Mouse (Mus musculus): ENCODE measurements around the gene Klhl20. TPM values are rescaled to one million over a fixed set of nuclear protein-coding genes. Genes with fewer than 3 reads are reported as not detected.
"Not testable (repeated sequence)": the region's sequence is repeated elsewhere in the genome, so short reads cannot be mapped to it uniquely, and the experiment has no call there.

The Klhl20 gene
- polyA plus RNA-seq, 1 experiment, result 10.1 TPM

DNA sequence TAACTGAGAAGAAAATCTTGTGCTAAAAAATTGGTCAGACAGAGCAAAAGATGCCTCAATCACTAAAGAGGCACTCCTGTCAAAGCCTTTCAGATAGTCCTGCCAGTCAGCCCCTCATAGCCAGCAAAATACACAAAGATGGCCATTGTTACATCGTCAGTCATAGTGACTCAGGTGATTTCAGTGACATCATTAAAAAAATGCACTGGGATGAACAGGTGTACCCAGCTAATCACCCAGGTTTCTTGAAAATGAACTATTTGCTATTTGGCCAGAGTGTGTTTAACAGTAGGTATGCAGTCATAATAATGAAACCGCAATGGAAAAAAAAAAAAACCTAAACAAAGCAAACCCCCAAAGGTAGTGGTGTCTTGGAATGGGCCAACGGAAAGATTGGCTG lies 27.9 kb upstream of the Klhl20 start, which contains the start of gene Tex50:
Gene Tex50, minus strand, starts transcription at position 101 of the 400 bp plus-strand sequence.
- H3K4me2 ChIP-seq (ENCODE audit: low read depth), result no peak within 1 kb of the TSS

DNA sequence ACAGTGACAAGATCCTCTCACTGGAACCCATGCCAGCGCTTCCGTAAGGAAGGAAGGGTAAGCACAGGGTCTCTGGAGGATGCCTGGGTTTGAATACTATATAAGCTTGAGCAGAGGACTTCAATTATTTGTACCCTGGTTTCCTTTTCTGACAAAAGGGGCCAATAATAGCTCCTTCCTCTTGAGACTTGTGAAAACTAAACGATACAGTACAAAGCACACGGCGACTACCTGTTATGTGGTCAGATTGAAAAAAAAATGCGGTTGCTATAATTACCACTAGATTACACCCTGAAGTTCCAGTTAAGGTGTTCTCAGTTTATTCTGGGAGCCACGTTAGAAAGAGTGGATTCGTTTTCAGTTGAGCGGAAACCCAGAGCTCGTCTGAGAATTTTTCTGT lies 25.2 kb upstream of the Klhl20 start:
- no peak for TF ChIP-seq REST (IDR thresholded peaks at IDR 0.05; ENCODE audit: insufficient read depth, insufficient read length)
- no peak for TF ChIP-seq POLR2AphosphoS2 (IDR thresholded peaks at IDR 0.05; ENCODE audit: insufficient read length, low read depth)
- no peaks in the 10 kb centered on the region for H3K79me2 ChIP-seq (ENCODE audit: control insufficient read depth, insufficient read depth)
- peaks cover 4% of the 10 kb centered on the region for H3K27me3 ChIP-seq (ENCODE audit: control insufficient read depth, insufficient read depth, insufficient read length)

More for the DNA sequence above, 27.9 kb upstream of the Klhl20 start, which contains the start of gene Tex50:
- Histone ChIP-seq H3K4me3 (no peak within 1 kb of the TSS), H3K36me3 (ENCODE audit: control insufficient read depth, insufficient read depth) (no peaks in the 10 kb centered on the region), H3ac (ENCODE audit: control insufficient read depth, insufficient read length) (no peak within 1 kb of the TSS), H3K79me2 (ENCODE audit: control insufficient read depth, insufficient read depth) (no peaks in the 10 kb centered on the region), H3K27me3 (ENCODE audit: control insufficient read depth, insufficient read depth, insufficient read length) (peaks cover 4% of the 10 kb centered on the region)
- TF ChIP-seq TCF3 (IDR thresholded peaks at IDR 0.05; ENCODE audit: insufficient read length, low read depth), result no peak
- no peak for TF ChIP-seq POLR2A (IDR thresholded peaks at IDR 0.05; ENCODE audit: insufficient read length, low read depth)
- TF ChIP-seq MYOD1 (IDR thresholded peaks at IDR 0.05; ENCODE audit: control insufficient read depth in 1 of 3, insufficient read length in 2 of 3, low read depth in 2 of 3), result no peak
- TF ChIP-seq CEBPB (IDR thresholded peaks at IDR 0.05; ENCODE audit: insufficient read depth, poor library complexity, severe bottlenecking), result no peak
- TF ChIP-seq MYOG (IDR thresholded peaks at IDR 0.05; ENCODE audit: control insufficient read depth in 1 of 3, insufficient read depth in 1 of 3, insufficient read length in 2 of 3, low read depth in 2 of 3), result no peak
- no peak for TF ChIP-seq SRF (IDR thresholded peaks at IDR 0.05; ENCODE audit: control insufficient read depth, insufficient read length, low read depth)
- no peak for TF ChIP-seq TCF12 (IDR thresholded peaks at IDR 0.05; ENCODE audit: insufficient read depth, poor library complexity, severe bottlenecking)
- TF ChIP-seq MAX (IDR thresholded peaks at IDR 0.05; ENCODE audit: low read depth), result no peak
- no peak for TF ChIP-seq E2F4 (IDR thresholded peaks at IDR 0.05; ENCODE audit: insufficient read depth)
- TF ChIP-seq REST (IDR thresholded peaks at IDR 0.05; ENCODE audit: insufficient read depth, insufficient read length), result no peak
- no peak for TF ChIP-seq USF1 (IDR thresholded peaks at IDR 0.05; ENCODE audit: low read depth)
- no peak for TF ChIP-seq POLR2AphosphoS2 (IDR thresholded peaks at IDR 0.05; ENCODE audit: insufficient read length, low read depth)

DNA sequence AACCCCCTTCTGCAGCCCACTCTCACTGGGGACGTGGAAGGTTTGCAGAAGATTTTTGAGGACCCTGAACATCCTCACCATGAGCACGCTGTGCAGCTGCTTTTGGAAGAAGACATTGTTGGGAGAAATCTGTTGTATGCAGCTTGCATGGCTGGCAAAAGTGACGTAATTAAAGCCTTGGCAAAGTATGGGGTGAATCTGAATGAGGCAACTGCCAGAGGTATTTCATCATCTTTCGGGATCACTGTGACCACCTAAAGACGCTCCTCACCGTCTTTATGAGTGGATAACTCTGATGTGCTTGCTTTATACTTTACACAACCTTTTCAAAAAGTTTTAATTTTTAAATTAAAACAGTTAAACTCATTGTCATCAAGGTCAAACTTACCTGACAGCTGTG lies 19.8 kb upstream of the Klhl20 start:
- peak overlapping the region; percentile 80 for H3K4me2 ChIP-seq (ENCODE audit: low read depth)
- TF ChIP-seq MYOG (IDR thresholded peaks at IDR 0.05; ENCODE audit: control insufficient read depth in 1 of 3, insufficient read depth in 1 of 3, insufficient read length in 2 of 3, low read depth in 2 of 3), result no peak
- TF ChIP-seq POLR2A (IDR thresholded peaks at IDR 0.05; ENCODE audit: insufficient read length, low read depth), result peak; percentile 26
- TF ChIP-seq CEBPB (IDR thresholded peaks at IDR 0.05; ENCODE audit: insufficient read depth, poor library complexity, severe bottlenecking), result peak; percentile 94
- no peak for TF ChIP-seq TCF12 (IDR thresholded peaks at IDR 0.05; ENCODE audit: insufficient read depth, poor library complexity, severe bottlenecking)
- TF ChIP-seq REST (IDR thresholded peaks at IDR 0.05; ENCODE audit: insufficient read depth, insufficient read length), result no peak
- TF ChIP-seq TCF3 (IDR thresholded peaks at IDR 0.05; ENCODE audit: insufficient read length, low read depth), result no peak
- no peak for TF ChIP-seq MYOD1 (IDR thresholded peaks at IDR 0.05; ENCODE audit: control insufficient read depth in 1 of 3, insufficient read length in 2 of 3, low read depth in 2 of 3)
- no peak for TF ChIP-seq MAX (IDR thresholded peaks at IDR 0.05; ENCODE audit: low read depth)
- no peak for TF ChIP-seq E2F4 (IDR thresholded peaks at IDR 0.05; ENCODE audit: insufficient read depth)
- no peak for TF ChIP-seq POLR2AphosphoS2 (IDR thresholded peaks at IDR 0.05; ENCODE audit: insufficient read length, low read depth)
- peak overlapping the region; percentile 37 for H3K4me3 ChIP-seq
- H3K27me3 ChIP-seq (ENCODE audit: control insufficient read depth, insufficient read depth, insufficient read length), result no peaks in the 10 kb centered on the region
- peaks cover 4% of the 10 kb centered on the region for H3K36me3 ChIP-seq (ENCODE audit: control insufficient read depth, insufficient read depth)
- no peak overlapping the region for H3ac ChIP-seq (ENCODE audit: control insufficient read depth, insufficient read length)
- no peaks in the 10 kb centered on the region for H3K79me2 ChIP-seq (ENCODE audit: control insufficient read depth, insufficient read depth)

More for the DNA sequence above, 25.2 kb upstream of the Klhl20 start:
- Histone ChIP-seq H3ac (ENCODE audit: control insufficient read depth, insufficient read length) (no peak overlapping the region), H3K36me3 (ENCODE audit: control insufficient read depth, insufficient read depth) (no peaks in the 10 kb centered on the region), H3K4me3 (no peak overlapping the region), H3K4me2 (ENCODE audit: low read depth) (no peak overlapping the region)

DNA sequence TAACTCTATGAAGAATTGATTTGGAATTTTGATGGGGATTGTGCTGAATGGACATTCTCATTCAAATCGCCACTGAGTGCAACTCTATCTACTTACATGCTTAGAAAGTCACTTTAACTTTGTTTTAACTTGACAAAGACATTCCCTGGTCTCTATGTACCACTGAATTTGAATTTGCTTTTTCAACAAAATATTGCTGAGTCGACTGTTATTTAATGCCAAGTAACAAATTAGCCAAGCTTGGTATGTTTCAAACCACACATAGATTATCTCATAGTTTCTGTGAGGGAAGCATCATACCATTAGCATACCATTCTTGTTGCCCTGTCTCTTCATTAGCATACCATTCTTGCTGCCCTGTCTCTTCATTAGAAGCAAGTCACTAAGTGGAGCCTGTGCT lies 16.6 kb upstream of the Klhl20 start:
- no peak overlapping the region for H3K4me3 ChIP-seq
- H3ac ChIP-seq (ENCODE audit: control insufficient read depth, insufficient read length), result no peak overlapping the region
- no peak overlapping the region for H3K4me2 ChIP-seq (ENCODE audit: low read depth)
- H3K79me2 ChIP-seq (ENCODE audit: control insufficient read depth, insufficient read depth), result no peaks in the 10 kb centered on the region
- no peaks in the 10 kb centered on the region for H3K27me3 ChIP-seq (ENCODE audit: control insufficient read depth, insufficient read depth, insufficient read length)
- TF ChIP-seq E2F4 (IDR thresholded peaks at IDR 0.05; ENCODE audit: insufficient read depth) (no peak), USF1 (IDR thresholded peaks at IDR 0.05; ENCODE audit: low read depth) (no peak), REST (IDR thresholded peaks at IDR 0.05; ENCODE audit: insufficient read depth, insufficient read length) (no peak), MAX (IDR thresholded peaks at IDR 0.05; ENCODE audit: low read depth) (no peak), MYOG (IDR thresholded peaks at IDR 0.05; ENCODE audit: control insufficient read depth in 1 of 3, insufficient read depth in 1 of 3, insufficient read length in 2 of 3, low read depth in 2 of 3) (no peak), TCF12 (IDR thresholded peaks at IDR 0.05; ENCODE audit: insufficient read depth, poor library complexity, severe bottlenecking) (no peak), SRF (IDR thresholded peaks at IDR 0.05; ENCODE audit: control insufficient read depth, insufficient read length, low read depth) (no peak), POLR2AphosphoS2 (IDR thresholded peaks at IDR 0.05; ENCODE audit: insufficient read length, low read depth) (no peak), POLR2A (IDR thresholded peaks at IDR 0.05; ENCODE audit: insufficient read length, low read depth) (no peak), TCF3 (IDR thresholded peaks at IDR 0.05; ENCODE audit: insufficient read length, low read depth) (no peak)
- H3K36me3 ChIP-seq (ENCODE audit: control insufficient read depth, insufficient read depth), result peaks cover 4% of the 10 kb centered on the region

DNA sequence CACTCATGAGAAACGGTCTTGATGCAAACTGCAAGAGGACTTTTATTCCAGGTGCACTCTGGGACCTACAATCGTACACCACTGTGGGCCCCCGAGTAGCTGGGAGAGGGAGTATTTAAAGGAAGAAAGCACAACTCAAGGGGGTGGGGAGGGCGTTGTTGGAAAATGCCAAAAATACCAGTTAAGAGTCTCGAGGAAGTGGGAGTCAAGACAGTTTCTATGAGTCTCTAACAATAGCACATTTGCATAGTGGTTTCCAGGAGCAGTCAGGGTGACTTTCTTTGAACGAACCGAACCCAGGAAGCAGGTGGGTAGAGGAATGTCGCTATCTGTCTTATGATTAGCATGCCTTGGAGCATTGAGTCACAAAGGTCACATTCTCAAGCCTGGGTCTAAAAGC lies 14.3 kb upstream of the Klhl20 start:
- H3K36me3 ChIP-seq (ENCODE audit: control insufficient read depth, insufficient read depth); H3K79me2 ChIP-seq (ENCODE audit: control insufficient read depth, insufficient read depth); H3K4me2 ChIP-seq (ENCODE audit: low read depth); H3ac ChIP-seq (ENCODE audit: control insufficient read depth, insufficient read length); H3K4me3 ChIP-seq; H3K27me3 ChIP-seq (ENCODE audit: control insufficient read depth, insufficient read depth, insufficient read length): not testable (repeated sequence)
